Comparison of ENCODE assay signal across 17 mouse cellular contexts in the genomic region with DNA sequence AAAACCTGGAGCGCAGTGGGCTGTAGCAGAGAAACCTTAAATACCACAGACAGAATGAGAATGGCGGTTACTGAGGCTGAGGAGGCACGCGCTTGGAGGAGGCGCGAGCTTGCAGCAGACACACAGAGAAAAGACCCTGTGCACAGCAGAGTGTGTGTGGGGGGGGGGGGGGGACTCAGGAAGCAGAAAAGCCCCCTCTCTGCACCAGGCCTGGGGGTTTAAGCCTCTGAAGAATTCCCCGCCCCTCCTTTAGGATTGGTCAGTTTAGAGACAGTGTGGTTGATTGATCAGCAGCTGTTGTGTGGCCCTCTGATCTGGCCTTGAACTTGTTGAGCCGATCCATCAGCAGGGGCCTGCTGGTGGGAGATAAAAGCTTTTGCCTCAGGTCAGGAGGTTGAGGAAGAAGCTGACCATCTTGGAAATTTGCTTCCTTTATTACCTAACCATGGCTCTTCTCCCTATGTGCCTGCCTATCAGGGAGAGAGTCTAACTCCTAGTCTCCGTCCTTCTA.
DNase-seq lines count a peak whose midpoint lies in the region; ATAC-seq and TF ChIP-seq lines count a peak whose summit lies in the region.
"Had no signal": no experiment of that assay in that cellular context is flagged by ENCODE, and none has a peak within 500 bp of the region (broad histone marks: within the 10 kb centered on the region; RNA-seq: fewer than 3 reads in every experiment).

No protein-coding gene starts in this region.

- WGBS in heart, embryonic 11.5 days (ENCODE audit: insufficient replicate concordance): 33% methylated on average over 9 of the region's 9 CpGs
- 31% methylated on average over 9 of the region's 9 CpGs for WGBS in forebrain, postnatal 0 days
- WGBS in midbrain, postnatal 0 days: 29% methylated on average over 9 of the region's 9 CpGs

- no peaks in the 10 kb centered on the region for H3K27me3 ChIP-seq in heart, embryonic 11.5 days (ENCODE audit: control insufficient read depth, insufficient read depth, low read length)
- no peaks in the 10 kb centered on the region for H3K27me3 ChIP-seq in forebrain, postnatal 0 days (ENCODE audit: insufficient read depth, low read length)
- no peaks in the 10 kb centered on the region for H3K27me3 ChIP-seq in midbrain, postnatal 0 days (ENCODE audit: insufficient read depth, low read length)
- H3K27me3 ChIP-seq: stomach, embryonic 15.5 days had no signal

- no peaks in the 10 kb centered on the region for H3K36me3 ChIP-seq in heart, embryonic 11.5 days (ENCODE audit: control insufficient read depth, insufficient read depth, low read length)
- no peaks in the 10 kb centered on the region for H3K36me3 ChIP-seq in forebrain, postnatal 0 days (ENCODE audit: insufficient read depth)
- no peaks in the 10 kb centered on the region for H3K36me3 ChIP-seq in midbrain, postnatal 0 days (ENCODE audit: insufficient read depth, low read length)
- H3K36me3 ChIP-seq: heart, embryonic 13.5 days; stomach, embryonic 15.5 days had no signal

- no peak for TF ChIP-seq CTCF in forebrain, postnatal 0 days (IDR thresholded peaks at IDR 0.05; ENCODE audit: low read depth)
- no peak for TF ChIP-seq CTCF in midbrain, postnatal 0 days (IDR thresholded peaks at IDR 0.05)

- intact Hi-C loops in heart, postnatal 14 days (cut with DNase I): no loop called here

- no peak for ATAC-seq in heart, embryonic 11.5 days (replicated peaks; ENCODE audit: insufficient number of reproducible peaks, low FRiP score, low TSS enrichment)
- ATAC-seq in forebrain, postnatal 0 days: peak; percentile 28; the same call in 1 of the 2 replicates
- ATAC-seq in midbrain, postnatal 0 days (ENCODE audit: low FRiP score): peak; percentile 35; the same call in 1 of the 2 replicates
- no peak for ATAC-seq in inflammation-experienced regulatory T-cells, adult 6 months

- no peaks in the 10 kb centered on the region for H3K9me3 ChIP-seq in heart, embryonic 11.5 days (replicated peaks; ENCODE audit: control insufficient read depth, low read length)
- no peaks in the 10 kb centered on the region for H3K9me3 ChIP-seq in forebrain, postnatal 0 days (ENCODE audit: low read length)
- no peaks in the 10 kb centered on the region for H3K9me3 ChIP-seq in midbrain, postnatal 0 days (ENCODE audit: low read length)
- H3K9me3 ChIP-seq: heart, embryonic 13.5 days; stomach, embryonic 15.5 days had no signal

- DNase-seq in heart, postnatal 14 days: no peak
- DNase-seq in ZHBTc4 (ENCODE audit: low read depth, low spot score): peak; percentile 50
- DNase-seq in forebrain, postnatal 0 days: no peak
- DNase-seq in midbrain, postnatal 0 days (ENCODE audit: low spot score): no peak
- no peak for DNase-seq in cerebellum, adult 8-10 months
- DNase-seq in right cerebral cortex, adult 18-20 months: no peak
- DNase-seq: adrenal gland, adult 2 months; gastrocnemius, postnatal 10 days; kidney, postnatal 4 days; right cerebral cortex, postnatal 4 days; thymus, postnatal 36 days had no signal

- no peak overlapping the region for H3K27ac ChIP-seq in heart, embryonic 11.5 days (ENCODE audit: low read depth, low read length)
- H3K27ac ChIP-seq in forebrain, postnatal 0 days (ENCODE audit: low read depth, low read length): no peak overlapping the region
- H3K27ac ChIP-seq in midbrain, postnatal 0 days (ENCODE audit: low read depth, low read length): no peak overlapping the region
- H3K27ac ChIP-seq: heart, embryonic 13.5 days had no signal

- no peak overlapping the region for H3K4me3 ChIP-seq in heart, embryonic 11.5 days (ENCODE audit: low read depth, low read length)
- H3K4me3 ChIP-seq in forebrain, postnatal 0 days (ENCODE audit: low read depth, low read length): no peak overlapping the region
- no peak overlapping the region for H3K4me3 ChIP-seq in midbrain, postnatal 0 days (ENCODE audit: low read depth, low read length)
- H3K4me3 ChIP-seq: erythroblast, embryonic 14.5 days; heart, embryonic 13.5 days; stomach, embryonic 15.5 days had no signal

- H3K4me2 ChIP-seq in heart, embryonic 11.5 days: peak overlapping the region; percentile 14; the same call in 1 of the 2 replicates
- H3K4me2 ChIP-seq in forebrain, postnatal 0 days (ENCODE audit: low read depth): no peak overlapping the region
- no peak overlapping the region for H3K4me2 ChIP-seq in midbrain, postnatal 0 days (ENCODE audit: low read depth, low read length, poor library complexity, severe bottlenecking)
- H3K4me2 ChIP-seq: heart, embryonic 13.5 days; liver, embryonic 11.5 days had no signal

- 0 out of 2 replicates have a peak, but pooled peaks cover 5% of the 10 kb centered on the region for H3K4me1 ChIP-seq in heart, embryonic 11.5 days (ENCODE audit: control insufficient read depth, insufficient read depth, low read length)
- no peaks in the 10 kb centered on the region; the same call in 1 of the 2 replicates for H3K4me1 ChIP-seq in forebrain, postnatal 0 days (ENCODE audit: insufficient read depth)
- H3K4me1 ChIP-seq in midbrain, postnatal 0 days (ENCODE audit: insufficient read depth, low read length): no peaks in the 10 kb centered on the region

- H3K9ac ChIP-seq in heart, embryonic 11.5 days (ENCODE audit: low read depth, low read length): no peak overlapping the region
- H3K9ac ChIP-seq in forebrain, postnatal 0 days: no peak overlapping the region
- H3K9ac ChIP-seq in midbrain, postnatal 0 days (replicated peaks; ENCODE audit: low read length, poor library complexity, severe bottlenecking): no peak overlapping the region
- H3K9ac ChIP-seq: heart, embryonic 13.5 days; stomach, embryonic 15.5 days had no signal

Comparison
In these comparisons a context has a peak if more than half of its experiments do, and no peak if none do; other contexts are left out.
1. ATAC-seq: peak in forebrain, postnatal 0 days (single experiment) and midbrain, postnatal 0 days (single experiment); none in heart, embryonic 11.5 days (single experiment) and inflammation-experienced regulatory T-cells, adult 6 months (single experiment).